Mouse (Mus musculus) thymus, postnatal 10 days (tissue): ENCODE results near the gene Phf1.
A peak's percentile ranks its signal among the peaks of the same experiment; 100 is the strongest.

ENCODE experiments used
- DNase-seq, 2 experiments: peaks; one replicate each; pipeline ENCODE4 v3.0.0; 2021; ENCODE audit warnings: low spot score in 2 of 2

Phf1 gene

GRCm38 (mm10) chr17:26950560-26951288 is 17.9 kb downstream of the Phf1 start:
- DNase-seq, result no peak

GRCm38 (mm10) chr17:26951406-26951805 is 18.6 kb downstream of the Phf1 start:
- peak; percentile 85 to 88 for DNase-seq

GRCm38 (mm10) chr17:26951952-26952877 is 19.4 kb downstream of the Phf1 start:
- DNase-seq, result no peak

- DNase-seq, result no peak
Measured at GRCm38 (mm10) chr17:26953201-26953600, 20.3 kb downstream of the Phf1 start.

- no peak for DNase-seq
Measured at GRCm38 (mm10) chr17:26953726-26954125, 20.9 kb downstream of the Phf1 start.

- no peak for DNase-seq
Measured at GRCm38 (mm10) chr17:26956309-26956708, 23.5 kb downstream of the Phf1 start.

GRCm38 (mm10) chr17:26956895-26957294 is 24.0 kb downstream of the Phf1 start:
- no peak for DNase-seq

- no peak for DNase-seq
Measured at GRCm38 (mm10) chr17:26957872-26958271, 25.0 kb downstream of the Phf1 start.

- no peak for DNase-seq
Measured at GRCm38 (mm10) chr17:26958880-26959279, 26.0 kb downstream of the Phf1 start.

- DNase-seq, result no peak
Measured at GRCm38 (mm10) chr17:26959815-26960214, 27.0 kb downstream of the Phf1 start.

- DNase-seq, result no peak
Measured at GRCm38 (mm10) chr17:26961572-26962240, 28.9 kb downstream of the Phf1 start.

GRCm38 (mm10) chr17:26966993-26967392 is 34.1 kb downstream of the Phf1 start:
- DNase-seq, result no peak

- no peak for DNase-seq
Measured at GRCm38 (mm10) chr17:26967477-26967876, 34.6 kb downstream of the Phf1 start.

- DNase-seq, result no peak
Measured at GRCm38 (mm10) chr17:26968200-26968611, 35.4 kb downstream of the Phf1 start.

- no peak for DNase-seq
Measured at GRCm38 (mm10) chr17:26969257-26969656, 36.4 kb downstream of the Phf1 start.

GRCm38 (mm10) chr17:26970221-26970620 is 37.4 kb downstream of the Phf1 start:
- no peak for DNase-seq

- no peak for DNase-seq
Measured at GRCm38 (mm10) chr17:26971247-26971905, 38.5 kb downstream of the Phf1 start.

- no peak for DNase-seq
Measured at GRCm38 (mm10) chr17:26972107-26972506, 39.3 kb downstream of the Phf1 start.

GRCm38 (mm10) chr17:26972703-26973574 is 40.1 kb downstream of the Phf1 start, which contains the start of gene Zbtb9:
Zbtb9 (plus strand) TSS chr17:26973167.
- DNase-seq, result peak; percentile 95 to 97

GRCm38 (mm10) chr17:26974547-26974946 is 41.7 kb downstream of the Phf1 start:
- no peak for DNase-seq

- DNase-seq, result no peak
Measured at GRCm38 (mm10) chr17:26975415-26975814, 42.6 kb downstream of the Phf1 start.
